Mouse (Mus musculus): ENCODE measurements around the gene Uspl1.
A peak's percentile ranks its signal among the peaks of the same experiment; 100 is the strongest.
"Not testable (repeated sequence)": the region's sequence is repeated elsewhere in the genome, so short reads cannot be mapped to it uniquely, and the experiment has no call there.

Uspl1 gene

GRCm38 (mm10) chr5:149184104-149184843, at the start of gene Uspl1, which contains the start of gene Hmgb1:
Gene Uspl1 (plus strand): TSS chr5:149184350.
Gene Hmgb1 (minus strand): TSS chr5:149184489.
- DNase-seq (ENCODE audit: low read depth, low spot score): peak; percentile 98

- no peak for DNase-seq (ENCODE audit: low read depth, low spot score)
Observed at GRCm38 (mm10) chr5:149134751-149135454, 49.2 kb upstream of the Uspl1 start.

- DNase-seq (ENCODE audit: low read depth, low spot score): no peak
Observed at GRCm38 (mm10) chr5:149135455-149136354, 48.4 kb upstream of the Uspl1 start.

GRCm38 (mm10) chr5:149136933-149137365, 47.2 kb upstream of the Uspl1 start:
- no peak for DNase-seq (ENCODE audit: low read depth, low spot score)

- DNase-seq (ENCODE audit: low read depth, low spot score): no peak
Observed at GRCm38 (mm10) chr5:149137447-149137846, 46.7 kb upstream of the Uspl1 start.

GRCm38 (mm10) chr5:149138087-149138486, 46.1 kb upstream of the Uspl1 start:
- not testable (repeated sequence) for DNase-seq (ENCODE audit: low read depth, low spot score)

GRCm38 (mm10) chr5:149140336-149140735, 43.8 kb upstream of the Uspl1 start:
- no peak for DNase-seq (ENCODE audit: low read depth, low spot score)

- not testable (repeated sequence) for DNase-seq (ENCODE audit: low read depth, low spot score)
Observed at GRCm38 (mm10) chr5:149141155-149141554, 43.0 kb upstream of the Uspl1 start.

GRCm38 (mm10) chr5:149143766-149144375, 40.3 kb upstream of the Uspl1 start:
- DNase-seq (ENCODE audit: low read depth, low spot score): no peak

GRCm38 (mm10) chr5:149146691-149147090, 37.5 kb upstream of the Uspl1 start:
- no peak for DNase-seq (ENCODE audit: low read depth, low spot score)

GRCm38 (mm10) chr5:149147386-149148000, 36.7 kb upstream of the Uspl1 start:
- no peak for DNase-seq (ENCODE audit: low read depth, low spot score)

- no peak for DNase-seq (ENCODE audit: low read depth, low spot score)
Observed at GRCm38 (mm10) chr5:149150882-149151281, 33.3 kb upstream of the Uspl1 start.

GRCm38 (mm10) chr5:149152063-149152773, 31.9 kb upstream of the Uspl1 start:
- no peak for DNase-seq (ENCODE audit: low read depth, low spot score)

GRCm38 (mm10) chr5:149152774-149153155, 31.4 kb upstream of the Uspl1 start:
- DNase-seq (ENCODE audit: low read depth, low spot score): no peak

- no peak for DNase-seq (ENCODE audit: low read depth, low spot score)
Observed at GRCm38 (mm10) chr5:149156886-149157563, 27.1 kb upstream of the Uspl1 start.

- DNase-seq (ENCODE audit: low read depth, low spot score): no peak
Observed at GRCm38 (mm10) chr5:149159021-149159420, 25.1 kb upstream of the Uspl1 start.

- no peak for DNase-seq (ENCODE audit: low read depth, low spot score)
Observed at GRCm38 (mm10) chr5:149160469-149160868, 23.7 kb upstream of the Uspl1 start.

- no peak for DNase-seq (ENCODE audit: low read depth, low spot score)
Observed at GRCm38 (mm10) chr5:149162890-149163289, 21.3 kb upstream of the Uspl1 start.

- no peak for DNase-seq (ENCODE audit: low read depth, low spot score)
Observed at GRCm38 (mm10) chr5:149164881-149165280, 19.3 kb upstream of the Uspl1 start.

GRCm38 (mm10) chr5:149166011-149166410, 18.1 kb upstream of the Uspl1 start:
- DNase-seq (ENCODE audit: low read depth, low spot score): no peak
